ENCODE assay signal across 8 mouse cellular contexts in genomic region chr19:3986334-3986733, GRCm38 (mm10). TPM values are rescaled to one million over a fixed set of nuclear protein-coding genes. Genes with fewer than 3 reads are reported as not detected.
DNase-seq lines count a peak whose midpoint lies in the region; ATAC-seq lines count a peak whose summit lies in the region.

Gene Acy3 (plus strand): TSS chr19:3986570.

- no peaks in the 10 kb centered on the region for H3K27me3 ChIP-seq in kidney, embryonic 15.5 days
- no peaks in the 10 kb centered on the region for H3K27me3 ChIP-seq in liver, embryonic 16.5 days (ENCODE audit: control insufficient read depth, insufficient read depth, low read depth, low read length)

- peak within 1 kb of the TSS; percentile 50 for H3K4me2 ChIP-seq in kidney, embryonic 15.5 days
- peak within 1 kb of the TSS; percentile 4 for H3K4me2 ChIP-seq in liver, embryonic 16.5 days (ENCODE audit: low read depth, low read length)

- peaks cover 6% of the 10 kb centered on the region; the same call in 1 of the 2 replicates for H3K36me3 ChIP-seq in kidney, embryonic 15.5 days
- H3K36me3 ChIP-seq in liver, embryonic 16.5 days (ENCODE audit: control insufficient read depth, insufficient read depth): no peaks in the 10 kb centered on the region

- H3K9ac ChIP-seq in kidney, embryonic 15.5 days: peak within 1 kb of the TSS; percentile 27; the same call in 1 of the 2 replicates
- H3K9ac ChIP-seq in liver, embryonic 16.5 days (ENCODE audit: low read depth, low read length): no peak within 1 kb of the TSS; the same call in 1 of the 2 replicates

- peak within 1 kb of the TSS; percentile 27 for H3K4me3 ChIP-seq in kidney, embryonic 15.5 days (replicated peaks)
- 0 out of 2 replicates have a peak within 1 kb of the TSS, but pooled peaks have one; percentile 2 for H3K4me3 ChIP-seq in liver, embryonic 16.5 days (ENCODE audit: low read depth, low read length)

- 5% methylated on average over 8 of the region's 8 CpGs for WGBS in kidney, embryonic 15.5 days
- WGBS in liver, embryonic 16.5 days (ENCODE audit: insufficient replicate concordance): 12% methylated on average over 8 of the region's 8 CpGs

- DNase-seq in thymus, postnatal 25 days: peak; percentile 18
- DNase-seq in thymus, postnatal 4 days: no peak
- DNase-seq in embryo, embryonic 10.5 days (ENCODE audit: low spot score): peak; percentile 70
- DNase-seq in heart, adult 9 months (ENCODE audit: low spot score in 2 of 2): peak; percentile 90 to 92
- peak; percentile 36 for DNase-seq in right cerebral cortex, postnatal 25 days
- DNase-seq in T-cell, adult 2 months (ENCODE audit: low spot score): no peak

- H3K9me3 ChIP-seq in kidney, embryonic 15.5 days (replicated peaks): no peaks in the 10 kb centered on the region
- H3K9me3 ChIP-seq in liver, embryonic 16.5 days (replicated peaks; ENCODE audit: control insufficient read depth, low read length): no peaks in the 10 kb centered on the region

- peak; percentile 70 for ATAC-seq in kidney, embryonic 15.5 days (replicated peaks; ENCODE audit: low FRiP score)
- peak; percentile 82 for ATAC-seq in liver, embryonic 16.5 days (ENCODE audit: low read depth)

- H3K4me1 ChIP-seq in kidney, embryonic 15.5 days: peaks cover 58% of the 10 kb centered on the region
- peaks cover 25% of the 10 kb centered on the region for H3K4me1 ChIP-seq in liver, embryonic 16.5 days (ENCODE audit: control insufficient read depth, low read depth, low read length)

- H3K27ac ChIP-seq in kidney, embryonic 15.5 days: peak within 1 kb of the TSS; percentile 94
- peak within 1 kb of the TSS; percentile 51 for H3K27ac ChIP-seq in liver, embryonic 16.5 days (ENCODE audit: low read length)

RNA-seq across cellular contexts. Expression of gene Acy3, which starts in this region (rescaled TPM):
- polyA plus RNA-seq in kidney, embryonic 15.5 days (2015; fragmentation: Nextera tagmentation; extraction: Ambion mirVana): 28.6 and 35.0 TPM in 2 replicates
- polyA plus RNA-seq in liver, embryonic 16.5 days (2015; fragmentation: Nextera tagmentation; extraction: Ambion mirVana): 10.5 and 12.4 TPM in 2 replicates

Comparison
In these comparisons a context has a peak if more than half of its experiments do, and no peak if none do; other contexts are left out.
1. DNase-seq: peak in thymus, postnatal 25 days (single experiment), embryo, embryonic 10.5 days (single experiment), heart, adult 9 months (2 of 2) and right cerebral cortex, postnatal 25 days (single experiment); none in thymus, postnatal 4 days (single experiment) and T-cell, adult 2 months (single experiment).